In the genomic region with DNA sequence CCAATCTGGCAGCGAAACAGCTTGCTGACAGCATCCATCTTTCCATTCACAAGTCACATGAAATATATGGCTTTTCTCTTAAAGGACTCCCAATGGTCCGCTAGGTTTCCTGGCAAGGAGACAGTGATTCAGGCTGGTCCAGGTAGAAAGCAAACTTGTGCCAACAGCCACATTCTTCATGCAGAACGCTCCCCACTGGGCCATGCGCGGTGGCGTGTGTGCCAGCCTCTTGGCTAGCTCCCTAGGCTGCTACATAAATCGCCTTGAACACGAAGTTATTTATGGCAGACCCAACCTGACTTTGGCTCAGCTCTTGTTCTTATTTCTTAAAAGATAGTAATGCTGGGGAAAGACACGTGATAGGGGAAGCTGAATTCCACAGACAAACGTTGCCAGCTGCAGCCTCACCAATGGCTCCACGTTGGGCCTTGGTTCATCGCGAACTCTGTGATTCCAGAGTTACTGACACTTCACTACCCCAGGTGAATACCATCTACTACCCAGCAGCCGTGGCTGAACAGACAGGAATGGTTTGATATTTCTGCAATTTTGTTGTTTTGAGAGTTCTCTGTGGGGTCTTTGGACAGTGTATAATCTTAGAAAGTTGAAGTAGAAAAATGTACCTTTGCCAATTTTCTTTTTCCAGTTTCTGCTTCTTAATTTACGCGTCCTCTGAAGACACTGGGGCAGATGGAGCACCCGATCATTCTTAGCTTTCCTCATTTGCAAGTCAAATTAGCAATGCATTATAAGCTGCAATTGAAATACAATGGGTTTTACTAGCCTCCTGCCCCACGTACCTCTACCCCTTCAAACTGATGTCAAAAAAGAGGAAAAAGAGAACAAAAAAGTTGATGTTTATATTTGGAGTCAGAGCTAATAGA, we compare ENCODE assay signal across 10 mouse cellular contexts.
DNase-seq lines count a peak whose midpoint lies in the region; ATAC-seq lines count a peak whose summit lies in the region.
"Had no signal": no experiment of that assay in that cellular context is flagged by ENCODE, and none has a peak within 500 bp of the region (broad histone marks: within the 10 kb centered on the region; RNA-seq: fewer than 3 reads in every experiment).

No protein-coding gene starts in this region.

- 0 out of 2 replicates have a peak overlapping the region, but pooled peaks have one; percentile 11 for H3K4me2 ChIP-seq in hindbrain, embryonic 14.5 days (replicated peaks)

- no peaks in the 10 kb centered on the region for H3K9me3 ChIP-seq in hindbrain, embryonic 14.5 days (ENCODE audit: control insufficient read depth, low read length)
- H3K9me3 ChIP-seq: megakaryocyte, embryonic 14.5 days had no signal

- H3K27ac ChIP-seq in hindbrain, embryonic 14.5 days, result no peak overlapping the region

- H3K36me3 ChIP-seq in hindbrain, embryonic 14.5 days (replicated peaks; ENCODE audit: control insufficient read depth, insufficient read depth), result no peaks in the 10 kb centered on the region
- H3K36me3 ChIP-seq: G1E had no signal

- H3K4me1 ChIP-seq in hindbrain, embryonic 14.5 days (replicated peaks; ENCODE audit: control insufficient read depth, insufficient read depth, low read length), result peaks cover 15% of the 10 kb centered on the region; the same call in 1 of the 2 replicates

- no peak overlapping the region for H3K4me3 ChIP-seq in hindbrain, embryonic 14.5 days (replicated peaks; ENCODE audit: low read length)
- H3K4me3 ChIP-seq: megakaryocyte, embryonic 14.5 days had no signal

- no peak overlapping the region for H3K9ac ChIP-seq in hindbrain, embryonic 14.5 days

- no peak for ATAC-seq in hindbrain, embryonic 14.5 days (ENCODE audit: low FRiP score)
- ATAC-seq in CD4-positive, CD25-positive, alpha-beta regulatory T cell, adult 4 months, result no peak

- 41% methylated on average over 18 of the region's 18 CpGs for WGBS in hindbrain, embryonic 14.5 days

- no peaks in the 10 kb centered on the region for H3K27me3 ChIP-seq in hindbrain, embryonic 14.5 days (ENCODE audit: control insufficient read depth, insufficient read depth, low read length)

- DNase-seq in ovary, adult 18-20 months (ENCODE audit: low spot score), result peak; percentile 21
- DNase-seq in ovary, postnatal 10 days (ENCODE audit: low spot score), result no peak
- DNase-seq in cerebellum, postnatal 25 days, result peak; percentile 73 to 77
- DNase-seq in hindbrain, embryonic 14.5 days (ENCODE audit: low spot score), result no peak
- no peak for DNase-seq in layer of hippocampus, postnatal 25 days (ENCODE audit: extremely low spot score in 1 of 2, low spot score in 1 of 2)
- DNase-seq in natural killer cell, adult 2 months (ENCODE audit: low spot score in 2 of 2), result no peak
- DNase-seq: thymus, postnatal 4 days had no signal

Comparison
In these comparisons a context has a peak if more than half of its experiments do, and no peak if none do; other contexts are left out.
1. DNase-seq: peak in ovary, adult 18-20 months (single experiment) and cerebellum, postnatal 25 days (2 of 2); none in ovary, postnatal 10 days (single experiment), hindbrain, embryonic 14.5 days (single experiment), layer of hippocampus, postnatal 25 days (0 of 2) and natural killer cell, adult 2 months (0 of 2).